Mouse (Mus musculus) liver, embryonic 16.5 days (tissue): ENCODE measurements around the gene Bag6. TPM values are rescaled to one million over a fixed set of nuclear protein-coding genes. Genes with fewer than 3 reads are reported as not detected.
"Not testable (repeated sequence)": the region's sequence is repeated elsewhere in the genome, so short reads cannot be mapped to it uniquely, and the experiment has no call there.

Source experiments
- ATAC-seq: fragments of 200-750 bp; cut with Nextera tagmentation; 2 replicates; pipeline ENCODE4 v1.8.0; 2017; ENCODE audit warnings: low read depth, mild to moderate bottlenecking, moderate number of reproducible peaks, moderate library complexity
- H3K27ac ChIP-seq: fragments of 300-500 bp; sonication (generic); 2 replicates; pipeline ENCODE4 v1.5.1; 2014; ENCODE audit warnings: mild to moderate bottlenecking, low read length
- H3K27me3 ChIP-seq: fragments of 300-500 bp; sonication (generic); 2 replicates; pipeline ENCODE4 v1.6.1; 2014; ENCODE audit warnings: low read depth, low read length, mixed read lengths; ENCODE audit not compliant: control insufficient read depth, insufficient read depth
- H3K36me3 ChIP-seq: fragments of 300-500 bp; sonication (generic); 2 replicates; pipeline ENCODE4 v1.6.1; 2014; ENCODE audit warnings: mild to moderate bottlenecking; ENCODE audit not compliant: control insufficient read depth, insufficient read depth
- H3K4me1 ChIP-seq: fragments of 300-500 bp; sonication (generic); 2 replicates; pipeline ENCODE4 v1.6.1; 2014; ENCODE audit warnings: low read depth, low read length, mixed read lengths; ENCODE audit not compliant: control insufficient read depth
- H3K4me2 ChIP-seq: fragments of 300-500 bp; sonication (generic); 2 replicates; pipeline ENCODE4 v1.6.1; 2014; ENCODE audit warnings: low read depth, low read length, mixed read lengths
- H3K4me3 ChIP-seq: fragments of 300-500 bp; sonication (generic); 2 replicates; pipeline ENCODE4 v1.5.1; 2014; ENCODE audit warnings: low read depth, mild to moderate bottlenecking, low read length
- H3K9ac ChIP-seq: fragments of 300-500 bp; sonication (generic); 2 replicates; pipeline ENCODE4 v1.6.1; 2014; ENCODE audit warnings: low read depth, low read length
- H3K9me3 ChIP-seq: fragments of 300-500 bp; sonication (generic); replicated peaks from 2 replicates; pipeline ENCODE4 v1.6.1; 2016; ENCODE audit warnings: low read length; ENCODE audit not compliant: control insufficient read depth
- WGBS: fragments of 180-500 bp; shearing (Covaris S2); extraction: QIAGEN DNeasy Blood & Tissue Kit; methylation state at CpG from one replicate; pipeline ENCODE4 v1.1.7; 2014; ENCODE audit not compliant: insufficient replicate concordance; 5-methylcytosine and 5-hydroxymethylcytosine counted together
- polyA plus RNA-seq: library from polyadenylated mRNA; unstranded; fragments of >200 nt; fragmentation: Nextera tagmentation; extraction: Ambion mirVana; gene quantifications from 2 replicates; pipeline ENCODE4 v1.2.1, GENCODE M21; 2015

Gene Bag6
- polyA plus RNA-seq, 1 experiment from 2014 or later = 21.4 TPM

DNA sequence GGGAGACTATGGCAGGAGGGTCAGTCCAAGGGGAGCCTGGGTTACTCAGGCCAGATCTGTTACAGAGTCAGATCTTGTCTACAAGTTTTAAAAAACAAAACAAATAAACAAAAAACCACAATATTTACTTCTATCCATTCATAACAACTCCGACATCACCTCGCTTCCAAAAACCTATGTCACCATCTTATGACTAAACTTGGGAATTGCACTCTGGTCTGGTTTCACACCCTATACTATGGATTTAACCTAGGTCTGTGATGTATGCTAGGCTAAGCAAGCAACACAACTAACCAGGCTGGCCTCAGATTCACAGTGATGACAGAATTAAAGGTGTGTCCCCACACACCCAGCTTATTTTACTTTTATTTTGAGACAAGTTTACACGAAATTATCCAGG lies 28.5 kb upstream of the Bag6 start:
- no peak for ATAC-seq
- Histone ChIP-seq H3K4me3 (no peak overlapping the region), H3K4me2 (no peak overlapping the region), H3K9ac (no peak overlapping the region), H3K9me3 (no peaks in the 10 kb centered on the region), H3K27ac (no peak overlapping the region), H3K36me3 (peaks cover 11% of the 10 kb centered on the region), H3K27me3 (no peaks in the 10 kb centered on the region), H3K4me1 (peaks cover 38% of the 10 kb centered on the region)
- WGBS = 60% methylated on average over 3 of the region's 3 CpGs

DNA sequence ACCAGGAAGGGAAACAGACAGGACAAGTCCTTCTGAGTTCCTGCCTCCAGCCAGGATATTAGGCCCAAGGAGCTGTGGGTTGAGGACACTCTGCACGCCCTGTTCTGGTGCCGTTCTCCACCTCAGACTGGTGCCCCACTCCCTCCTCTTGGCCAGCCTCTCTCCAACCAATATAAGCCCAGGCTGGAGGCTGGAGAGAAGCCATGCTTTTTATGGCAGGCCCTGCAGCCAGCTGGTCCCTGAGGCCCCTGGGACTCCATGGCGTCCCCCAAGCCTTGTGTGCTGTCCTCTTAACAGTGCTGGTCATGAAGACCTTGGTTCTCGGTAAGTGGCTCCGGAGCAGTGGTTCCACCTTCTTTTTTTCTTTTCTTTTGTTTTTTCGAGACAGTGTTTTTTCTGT lies 26.9 kb upstream of the Bag6 start, which contains the start of gene Ly6g5c:
TSS of gene Ly6g5c (plus strand) at position 183 of the 400 bp plus-strand sequence.
- Histone ChIP-seq H3K9me3 (no peaks in the 10 kb centered on the region), H3K27ac (no peak within 1 kb of the TSS), H3K4me1 (peaks cover 31% of the 10 kb centered on the region), H3K9ac (no peak within 1 kb of the TSS), H3K4me3 (no peak within 1 kb of the TSS), H3K4me2 (no peak within 1 kb of the TSS), H3K36me3 (no peaks in the 10 kb centered on the region; the same call in 1 of the 2 replicates), H3K27me3 (no peaks in the 10 kb centered on the region)
- 78% methylated on average over 6 of the region's 6 CpGs for WGBS
- no peak for ATAC-seq

DNA sequence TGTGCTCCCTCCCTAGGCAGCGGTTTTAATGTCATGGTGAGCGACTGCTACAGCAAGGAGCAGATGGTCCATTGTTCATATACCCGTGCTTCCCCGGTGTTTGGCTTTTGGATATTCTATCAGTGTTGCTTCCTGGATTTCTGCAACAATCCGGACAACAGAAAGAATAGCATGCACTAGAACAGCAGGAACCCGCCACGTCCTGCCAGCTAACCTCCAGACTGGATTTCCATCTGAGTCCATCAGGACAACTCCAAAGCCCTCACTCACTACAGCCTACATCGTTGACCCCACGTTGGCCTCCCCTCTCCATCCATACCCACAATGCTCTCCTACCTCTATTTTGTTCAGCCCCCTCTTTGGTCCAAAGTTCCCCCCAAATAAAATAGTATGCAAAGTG lies 23.2 kb upstream of the Bag6 start:
- H3K4me2 ChIP-seq = no peak overlapping the region
- H3K27me3 ChIP-seq = no peaks in the 10 kb centered on the region
- no peaks in the 10 kb centered on the region for H3K9me3 ChIP-seq
- H3K9ac ChIP-seq = no peak overlapping the region
- peaks cover 6% of the 10 kb centered on the region for H3K36me3 ChIP-seq
- H3K27ac ChIP-seq = no peak overlapping the region
- WGBS = 62% methylated on average over 9 of the region's 9 CpGs
- ATAC-seq = no peak
- no peaks in the 10 kb centered on the region for H3K4me1 ChIP-seq
- H3K4me3 ChIP-seq = no peak overlapping the region

DNA sequence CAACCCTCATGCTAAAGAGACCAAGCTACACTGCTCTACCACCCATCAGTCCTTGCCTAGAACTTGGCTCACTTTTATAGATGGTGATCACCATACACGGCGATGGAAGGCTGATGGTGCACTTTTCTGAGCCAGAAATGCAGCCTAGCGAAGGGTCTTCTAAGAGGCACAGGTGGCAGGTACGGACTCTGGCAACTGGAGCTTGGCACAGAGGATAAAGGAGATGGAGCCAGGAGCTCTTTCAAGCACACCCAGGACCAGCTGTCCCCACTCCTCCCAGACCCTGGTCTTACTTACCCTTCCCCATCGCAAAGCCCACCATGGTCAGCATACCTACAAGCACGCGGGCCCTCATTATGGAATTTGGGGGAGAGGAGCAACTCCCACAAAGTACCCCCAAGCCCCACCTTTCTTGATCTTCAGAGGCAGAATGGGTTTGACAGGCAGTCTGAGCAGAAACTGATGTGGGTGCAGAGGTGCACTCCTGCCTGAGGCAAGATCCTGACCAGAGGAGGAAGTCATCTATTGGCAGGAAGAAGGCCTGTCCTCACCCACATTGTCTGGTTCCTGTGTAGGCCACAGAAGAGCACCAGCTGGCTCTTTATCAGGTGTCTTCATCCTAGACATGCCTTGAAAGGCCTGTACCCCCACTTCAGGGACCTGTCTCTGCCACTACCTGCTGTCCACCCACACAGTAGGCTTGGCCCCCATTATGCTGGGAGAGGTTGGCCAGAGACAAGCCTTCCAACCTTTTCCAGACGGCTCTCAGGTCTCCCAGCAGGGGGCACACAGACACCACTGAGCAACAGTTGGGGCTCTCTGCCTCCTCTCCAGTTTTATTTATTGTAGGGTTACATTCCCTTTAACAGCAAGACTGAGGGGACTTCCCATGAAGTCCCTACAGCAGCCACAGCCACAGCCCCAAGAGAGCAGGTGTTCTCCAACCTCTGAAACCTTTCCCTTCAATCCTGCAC lies 19.6 kb upstream of the Bag6 start, which contains the start of gene Ly6g5b:
TSS of gene Ly6g5b (minus strand) at position 383 of the 974 bp plus-strand sequence.
- Histone ChIP-seq H3K4me1 (peaks cover 6% of the 10 kb centered on the region), H3K4me3 (no peak within 1 kb of the TSS), H3K9ac (no peak within 1 kb of the TSS), H3K4me2 (no peak within 1 kb of the TSS), H3K27me3 (no peaks in the 10 kb centered on the region), H3K27ac (no peak within 1 kb of the TSS), H3K36me3 (peaks cover 21% of the 10 kb centered on the region), H3K9me3 (no peaks in the 10 kb centered on the region)
- 0 out of 2 replicates have a peak, but pooled peaks have one; percentile 17 for ATAC-seq
- WGBS = 71% methylated on average over 8 of the region's 8 CpGs

DNA sequence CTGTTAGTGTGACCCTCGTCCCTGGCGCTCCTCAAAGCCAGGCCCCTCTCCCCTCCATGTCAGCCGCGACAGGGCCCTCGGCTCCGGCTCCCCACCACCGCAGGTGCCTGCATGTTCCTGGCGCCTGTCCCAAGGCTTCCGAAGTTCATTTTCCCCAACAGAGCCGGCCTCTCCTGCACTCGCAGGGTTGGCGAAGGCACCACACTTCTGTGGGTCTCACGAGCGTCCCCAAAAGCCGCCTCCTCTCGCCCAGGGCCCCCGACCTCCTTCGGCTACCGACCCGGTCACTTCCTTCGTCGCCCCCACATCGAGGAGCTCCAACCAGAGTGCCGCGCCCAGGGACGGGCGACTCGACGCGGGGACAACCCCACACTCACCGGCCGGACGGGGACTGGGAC lies 14.2 kb upstream of the Bag6 start:
- Histone ChIP-seq H3K4me2 (peak overlapping the region; percentile 87), H3K9me3 (no peaks in the 10 kb centered on the region), H3K27ac (peak overlapping the region; percentile 80), H3K27me3 (no peaks in the 10 kb centered on the region), H3K4me1 (peaks cover 17% of the 10 kb centered on the region), H3K9ac (peak overlapping the region; percentile 97), H3K36me3 (peaks cover 27% of the 10 kb centered on the region), H3K4me3 (peak overlapping the region; percentile 97)
- under 1% methylated on average over 33 of the region's 33 CpGs for WGBS
- ATAC-seq = no peak

DNA sequence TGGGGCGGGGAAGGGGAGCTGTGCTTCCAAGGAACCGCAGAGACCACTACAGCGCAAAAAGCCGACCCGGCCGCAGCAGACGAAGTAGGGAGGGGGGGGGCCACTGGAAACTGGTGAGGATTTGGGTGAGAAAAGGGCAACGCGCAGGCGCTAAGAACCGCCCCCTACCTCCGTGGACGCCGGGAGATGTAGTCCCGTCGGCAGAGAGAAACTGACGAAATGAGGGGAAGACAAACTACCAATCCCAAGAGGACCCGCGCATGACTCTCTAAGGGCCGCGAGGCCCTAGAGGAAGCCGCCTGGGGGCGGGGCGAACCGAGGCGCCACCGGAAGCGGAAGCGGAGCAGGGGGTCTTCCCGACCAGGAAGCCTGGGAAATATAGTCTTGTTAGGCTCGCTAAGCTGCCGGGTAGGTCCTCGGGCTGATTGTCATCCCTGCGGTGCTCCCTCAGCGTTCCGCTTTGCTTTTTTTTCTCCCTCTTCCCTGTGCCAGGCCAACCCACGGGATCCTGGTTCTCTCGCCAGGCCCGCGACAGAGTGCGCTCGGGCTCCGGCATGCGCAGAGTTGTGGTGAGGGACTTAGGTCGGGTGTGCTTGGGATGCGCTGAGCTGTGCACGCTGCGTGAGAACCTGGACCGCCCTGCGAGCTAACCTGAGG lies 13.7 kb upstream of the Bag6 start, which contains the start of gene Gpank1:
TSS of gene Gpank1 (plus strand) at position 313 of the 657 bp plus-strand sequence.
- no peaks in the 10 kb centered on the region for H3K27me3 ChIP-seq
- peaks cover 25% of the 10 kb centered on the region for H3K36me3 ChIP-seq
- peak; percentile 94 for ATAC-seq
- under 1% methylated on average over 50 of the region's 50 CpGs for WGBS
- H3K9me3 ChIP-seq = no peaks in the 10 kb centered on the region
- peak within 1 kb of the TSS; percentile 94 for H3K4me2 ChIP-seq
- peaks cover 17% of the 10 kb centered on the region for H3K4me1 ChIP-seq
- peak within 1 kb of the TSS; percentile 95 for H3K27ac ChIP-seq
- H3K9ac ChIP-seq = peak within 1 kb of the TSS; percentile 97
- peak within 1 kb of the TSS; percentile 97 for H3K4me3 ChIP-seq

DNA sequence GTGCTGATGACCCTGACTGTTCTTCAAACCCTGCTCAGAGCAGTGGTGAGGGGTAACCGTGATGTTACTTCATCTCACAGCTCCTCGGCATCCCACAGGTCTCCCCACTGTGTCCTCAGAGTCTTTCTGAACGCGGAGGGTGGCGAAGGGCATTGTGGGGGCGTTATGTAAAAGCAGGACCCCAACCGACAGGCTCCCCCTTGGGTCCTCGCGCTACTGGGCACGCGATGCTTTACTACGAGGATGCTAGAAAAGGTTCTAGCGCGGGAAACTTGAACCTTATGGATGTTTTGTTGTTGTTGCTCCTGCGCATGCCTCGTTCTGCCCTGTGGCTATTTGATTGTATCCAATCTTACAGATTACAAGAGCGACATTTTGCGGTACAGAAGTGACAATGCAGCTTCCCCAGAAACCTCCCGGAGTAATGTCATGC lies 13.1 kb upstream of the Bag6 start, which contains the start of gene Csnk2b:
TSS of gene Csnk2b (minus strand) at position 183 of the 433 bp plus-strand sequence.
- H3K27me3 ChIP-seq = no peaks in the 10 kb centered on the region
- H3K9me3 ChIP-seq = no peaks in the 10 kb centered on the region
- H3K4me1 ChIP-seq = peaks cover 23% of the 10 kb centered on the region
- ATAC-seq = no peak
- peak within 1 kb of the TSS; percentile 97 for H3K9ac ChIP-seq
- H3K27ac ChIP-seq = peak within 1 kb of the TSS; percentile 95
- H3K4me3 ChIP-seq = peak within 1 kb of the TSS; percentile 97
- H3K36me3 ChIP-seq = peaks cover 20% of the 10 kb centered on the region
- peak within 1 kb of the TSS; percentile 94 for H3K4me2 ChIP-seq
- WGBS = 1% methylated on average over 19 of the region's 19 CpGs

DNA sequence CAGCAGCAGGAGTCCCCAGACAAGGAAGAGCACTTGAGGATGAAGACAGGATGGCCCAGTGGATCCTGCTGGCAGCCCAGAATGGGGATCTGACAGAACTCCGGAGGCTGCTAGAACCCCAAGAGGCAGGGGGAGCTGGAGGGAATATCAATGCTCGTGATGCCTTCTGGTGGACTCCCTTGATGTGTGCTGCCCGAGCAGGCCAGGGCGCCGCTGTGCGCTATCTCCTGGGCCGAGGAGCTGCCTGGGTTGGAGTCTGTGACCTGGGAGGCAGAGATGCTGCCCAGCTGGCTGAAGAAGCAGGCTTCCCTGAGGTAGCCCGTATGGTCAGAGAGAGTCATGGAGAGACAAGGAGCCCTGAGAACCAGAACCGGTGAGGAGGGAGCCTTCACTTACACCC lies 11.7 kb upstream of the Bag6 start:
- not testable (repeated sequence) for H3K4me2 ChIP-seq, H3K4me3 ChIP-seq, H3K27me3 ChIP-seq, H3K9ac ChIP-seq, H3K36me3 ChIP-seq, H3K9me3 ChIP-seq, ATAC-seq, H3K27ac ChIP-seq
- WGBS = 89% methylated on average over 9 of the region's 9 CpGs
- peaks cover 32% of the 10 kb centered on the region for H3K4me1 ChIP-seq
